Mouse (Mus musculus) lung, adult 2 months (tissue): ENCODE results near the gene Zfp639. TPM values are rescaled to one million over a fixed set of nuclear protein-coding genes. Genes with fewer than 3 reads are reported as not detected.

Experiments used
- DNase-seq: peaks from one replicate; pipeline ENCODE4 v3.0.0; 2022
- H3K4me1 ChIP-seq: fragments of 200-500 bp; 2 replicates; pipeline ENCODE4 v1.6.1; 2011; ENCODE audit warnings: low read length; ENCODE audit not compliant: control insufficient read depth, insufficient read depth
- H3K4me3 ChIP-seq: fragments of 200-500 bp; replicated peaks from 2 replicates; pipeline ENCODE3; 2011; ENCODE audit warnings: low read depth, mild to moderate bottlenecking, control low read depth, low read length; ENCODE audit errors: extremely low read depth
- CTCF ChIP-seq: fragments of 200-500 bp; IDR thresholded peaks from 2 replicates; pipeline ENCODE4 v1.5.1; 2011; ENCODE audit warnings: mild to moderate bottlenecking, low read length, control low read depth; ENCODE audit not compliant: insufficient read depth
- POLR2A ChIP-seq: fragments of 200-500 bp; IDR thresholded peaks from 2 replicates; pipeline ENCODE4 v1.6.1; 2011; ENCODE audit warnings: low read depth, mild to moderate bottlenecking, control low read depth, low read length, borderline replicate concordance; ENCODE audit errors: extremely low read depth
- WGBS: fragments of 180-500 bp; shearing (Covaris S2); methylation state at CpG from one replicate; pipeline ENCODE4 v1.1.7; 2018; 5-methylcytosine and 5-hydroxymethylcytosine counted together
- polyA plus RNA-seq: library from polyadenylated mRNA; depleted of rRNA; stranded (reverse); fragments of >200 nt; gene quantifications from 2 replicates; pipeline ENCODE4 v1.2.3, GENCODE M21; 2012

Gene Zfp639
- polyA plus RNA-seq, 1 experiment: 33.8 TPM

GRCm38 (mm10) chr3:32488172-32488571 lies 21.9 kb upstream of the Zfp639 start:
- 80% methylated on average over 6 of the region's 6 CpGs for WGBS

GRCm38 (mm10) chr3:32490076-32490927 lies 19.8 kb upstream of the Zfp639 start:
- no peak for DNase-seq
- WGBS: 71% methylated on average over 15 of the region's 15 CpGs
- TF ChIP-seq POLR2A: no peak
- no peak for TF ChIP-seq CTCF
- H3K4me3 ChIP-seq: no peak overlapping the region
- H3K4me1 ChIP-seq: no peaks in the 10 kb centered on the region

More at GRCm38 (mm10) chr3:32488172-32488571, 21.9 kb upstream of the Zfp639 start:
- Histone ChIP-seq H3K4me1 (no peaks in the 10 kb centered on the region), H3K4me3 (no peak overlapping the region)
- TF ChIP-seq CTCF (no peak), POLR2A (no peak)
- no peak for DNase-seq

- TF ChIP-seq POLR2A (no peak), CTCF (no peak)
- Histone ChIP-seq H3K4me1 (no peaks in the 10 kb centered on the region), H3K4me3 (no peak overlapping the region)
- no peak for DNase-seq
Measured at GRCm38 (mm10) chr3:32490928-32491315, 19.1 kb upstream of the Zfp639 start.

GRCm38 (mm10) chr3:32492097-32493090 lies 17.7 kb upstream of the Zfp639 start, which contains the start of gene Kcnmb3:
TSS of gene Kcnmb3 (minus strand) at chr3:32492231.
- DNase-seq: no peak
- no peak within 1 kb of the TSS for H3K4me3 ChIP-seq
- WGBS: 73% methylated on average over 11 of the region's 11 CpGs
- TF ChIP-seq CTCF: no peak
- TF ChIP-seq POLR2A: no peak
- H3K4me1 ChIP-seq: no peaks in the 10 kb centered on the region

GRCm38 (mm10) chr3:32494387-32495087 lies 15.5 kb upstream of the Zfp639 start:
- DNase-seq: no peak
- Histone ChIP-seq H3K4me1 (no peaks in the 10 kb centered on the region), H3K4me3 (no peak overlapping the region)
- 83% methylated on average over 8 of the region's 8 CpGs for WGBS
- TF ChIP-seq CTCF (no peak), POLR2A (no peak)

GRCm38 (mm10) chr3:32495088-32495770 lies 14.8 kb upstream of the Zfp639 start:
- Histone ChIP-seq H3K4me3 (no peak overlapping the region), H3K4me1 (no peaks in the 10 kb centered on the region)
- 69% methylated on average over 8 of the region's 8 CpGs for WGBS
- DNase-seq: no peak
- TF ChIP-seq POLR2A (no peak), CTCF (no peak)

- no peak for TF ChIP-seq POLR2A
- TF ChIP-seq CTCF: no peak
- DNase-seq: no peak
- 62% methylated on average over 8 of the region's 8 CpGs for WGBS
Measured at GRCm38 (mm10) chr3:32495856-32496710, 14.0 kb upstream of the Zfp639 start.

GRCm38 (mm10) chr3:32496711-32497070 lies 13.4 kb upstream of the Zfp639 start:
- Histone ChIP-seq H3K4me3 (no peak overlapping the region), H3K4me1 (no peaks in the 10 kb centered on the region)
- TF ChIP-seq POLR2A: no peak
- no peak for TF ChIP-seq CTCF
- DNase-seq: no peak
- 96% methylated on average over 1 of the region's 1 CpGs for WGBS

More at GRCm38 (mm10) chr3:32495856-32496710, 14.0 kb upstream of the Zfp639 start:
- no peak overlapping the region for H3K4me3 ChIP-seq
- H3K4me1 ChIP-seq: no peaks in the 10 kb centered on the region
